Mouse (Mus musculus): Measurements from ENCODE around the gene Wasf1.

GRCm38 (mm10) chr10:40937569-40937968 is 54.3 kb downstream of the Wasf1 start:
- TF ChIP-seq CTCF (IDR thresholded peaks at IDR 0.05; ENCODE audit: low read depth): no peak
- no peak for TF ChIP-seq EP300 (IDR thresholded peaks at IDR 0.05; ENCODE audit: low read depth)

Data from liver, postnatal 0 days (tissue).